Mouse (Mus musculus) forebrain, embryonic 14.5 days (tissue): ENCODE results near the gene 1700056E22Rik. TPM values are rescaled to one million over a fixed set of nuclear protein-coding genes. Genes with fewer than 3 reads are reported as not detected.

Experiments
- ATAC-seq: fragments of 200-750 bp; cut with Nextera tagmentation; 2 replicates; pipeline ENCODE4 v1.8.0; 2017; ENCODE audit warnings: mild to moderate bottlenecking, moderate library complexity
- DNase-seq: peaks from one replicate; pipeline ENCODE4 v3.0.0-alpha.2; 2015; ENCODE audit warnings: low spot score
- H3K27ac ChIP-seq: fragments of 300-500 bp; sonication (generic); 2 replicates; pipeline ENCODE4 v1.5.1; 2014; ENCODE audit warnings: low read depth, mild to moderate bottlenecking, control low read depth, low read length, moderate library complexity
- H3K27me3 ChIP-seq: fragments of 300-500 bp; sonication (generic); replicated peaks from 2 replicates; pipeline ENCODE4 v1.6.1; 2014; ENCODE audit warnings: low read length, control low read depth, mixed read lengths; ENCODE audit not compliant: control insufficient read depth, insufficient read depth
- H3K36me3 ChIP-seq: fragments of 300-500 bp; sonication (generic); 2 replicates; pipeline ENCODE4 v1.6.1; 2014; ENCODE audit warnings: low read length, control low read depth; ENCODE audit not compliant: control insufficient read depth, insufficient read depth
- H3K4me1 ChIP-seq: fragments of 300-500 bp; sonication (generic); 2 replicates; pipeline ENCODE4 v1.6.1; 2014; ENCODE audit warnings: antibody characterized with exemption, low read length, control low read depth; ENCODE audit not compliant: control insufficient read depth, insufficient read depth
- H3K4me2 ChIP-seq: fragments of 300-500 bp; sonication (generic); 2 replicates; pipeline ENCODE4 v1.6.1; 2014; ENCODE audit warnings: mild to moderate bottlenecking, control low read depth, low read length
- H3K4me3 ChIP-seq: fragments of 300-500 bp; sonication (generic); 2 replicates; pipeline ENCODE4 v1.5.1; 2014; ENCODE audit warnings: low read depth, low read length, control low read depth
- H3K9ac ChIP-seq: fragments of 300-500 bp; sonication (generic); 2 replicates; pipeline ENCODE4 v1.6.1; 2014; ENCODE audit warnings: mild to moderate bottlenecking, low read length, control low read depth, moderate library complexity
- H3K9me3 ChIP-seq: fragments of 300-500 bp; sonication (generic); replicated peaks from 2 replicates; pipeline ENCODE4 v1.6.1; 2016; ENCODE audit warnings: low read length, control low read depth, mixed read lengths; ENCODE audit not compliant: control insufficient read depth
- WGBS: fragments of 180-500 bp; shearing (Covaris S2); extraction: QIAGEN DNeasy Blood & Tissue Kit; methylation state at CpG from one replicate; pipeline ENCODE4 v1.1.7; 2014; 5-methylcytosine and 5-hydroxymethylcytosine counted together
- polyA plus RNA-seq: library from polyadenylated mRNA; unstranded; fragments of >200 nt; fragmentation: Nextera tagmentation; extraction: Ambion mirVana; gene quantifications from 2 replicates; pipeline ENCODE4 v1.2.1, GENCODE M21; 2014

The 1700056E22Rik gene
- polyA plus RNA-seq: 0.38 and 0.72 TPM in 2 replicates

GRCm38 (mm10) chr1:184034011-184034557, at the start of gene 1700056E22Rik:
Gene 1700056E22Rik (minus strand): TSS chr1:184034301.
- peak within 1 kb of the TSS; percentile 67 for H3K4me3 ChIP-seq
- H3K9ac ChIP-seq: peak within 1 kb of the TSS; percentile 83
- peak within 1 kb of the TSS; percentile 90 for H3K27ac ChIP-seq
- DNase-seq (peak; percentile 100), ATAC-seq (peak; percentile 98)
- no peaks in the 10 kb centered on the region for H3K27me3 ChIP-seq
- H3K4me1 ChIP-seq: peaks cover 21% of the 10 kb centered on the region
- H3K36me3 ChIP-seq: 0 out of 2 replicates have a peak, but pooled peaks cover 7% of the 10 kb centered on the region
- WGBS: under 1% methylated on average over 38 of the region's 38 CpGs
- H3K9me3 ChIP-seq: no peaks in the 10 kb centered on the region
- peak within 1 kb of the TSS; percentile 87 for H3K4me2 ChIP-seq

GRCm38 (mm10) chr1:184083166-184083565, 49.1 kb upstream of the 1700056E22Rik start:
- Histone ChIP-seq H3K4me2 (no peak overlapping the region), H3K4me1 (no peaks in the 10 kb centered on the region), H3K4me3 (no peak overlapping the region), H3K27me3 (no peaks in the 10 kb centered on the region), H3K9ac (no peak overlapping the region), H3K27ac (no peak overlapping the region), H3K9me3 (no peaks in the 10 kb centered on the region), H3K36me3 (no peaks in the 10 kb centered on the region)
- DNase-seq: no peak
- WGBS: 92% methylated on average over 7 of the region's 7 CpGs
- ATAC-seq: no peak

- Histone ChIP-seq H3K4me1 (no peaks in the 10 kb centered on the region), H3K4me3 (no peak overlapping the region), H3K9ac (no peak overlapping the region), H3K27ac (no peak overlapping the region), H3K27me3 (no peaks in the 10 kb centered on the region), H3K9me3 (no peaks in the 10 kb centered on the region), H3K4me2 (no peak overlapping the region), H3K36me3 (no peaks in the 10 kb centered on the region)
- 79% methylated on average over 3 of the region's 3 CpGs for WGBS
- no peak for DNase-seq
- no peak for ATAC-seq
These were observed 48.6 kb upstream of the 1700056E22Rik start for GRCm38 (mm10) chr1:184082661-184083060.

- no peak for DNase-seq
- no peak overlapping the region for H3K4me2 ChIP-seq
- no peaks in the 10 kb centered on the region for H3K27me3 ChIP-seq
- ATAC-seq: no peak
- H3K4me1 ChIP-seq: no peaks in the 10 kb centered on the region
- WGBS: 82% methylated on average over 3 of the region's 3 CpGs
- no peak overlapping the region for H3K27ac ChIP-seq
- H3K4me3 ChIP-seq: no peak overlapping the region
- no peaks in the 10 kb centered on the region for H3K9me3 ChIP-seq
- no peak overlapping the region for H3K9ac ChIP-seq
- no peaks in the 10 kb centered on the region for H3K36me3 ChIP-seq
These were observed 45.2 kb upstream of the 1700056E22Rik start for GRCm38 (mm10) chr1:184079304-184079703.

- WGBS: 62% methylated on average over 2 of the region's 2 CpGs
- no peak for ATAC-seq
These were observed 42.7 kb upstream of the 1700056E22Rik start for GRCm38 (mm10) chr1:184076756-184077155.

GRCm38 (mm10) chr1:184076065-184076464, 42.0 kb upstream of the 1700056E22Rik start:
- 84% methylated on average over 6 of the region's 6 CpGs for WGBS
- H3K9me3 ChIP-seq: no peaks in the 10 kb centered on the region
- H3K36me3 ChIP-seq: peaks cover 12% of the 10 kb centered on the region
- H3K4me2 ChIP-seq: no peak overlapping the region
- H3K9ac ChIP-seq: no peak overlapping the region
- no peak for DNase-seq
- H3K4me3 ChIP-seq: no peak overlapping the region
- no peaks in the 10 kb centered on the region for H3K27me3 ChIP-seq
- no peaks in the 10 kb centered on the region for H3K4me1 ChIP-seq
- ATAC-seq: no peak
- no peak overlapping the region for H3K27ac ChIP-seq

More at GRCm38 (mm10) chr1:184076756-184077155, 42.7 kb upstream of the 1700056E22Rik start:
- H3K9ac ChIP-seq: no peak overlapping the region
- peaks cover 7% of the 10 kb centered on the region; the same call in 1 of the 2 replicates for H3K36me3 ChIP-seq
- no peak overlapping the region for H3K4me2 ChIP-seq
- H3K27me3 ChIP-seq: no peaks in the 10 kb centered on the region
- H3K4me3 ChIP-seq: no peak overlapping the region
- H3K9me3 ChIP-seq: no peaks in the 10 kb centered on the region
- no peaks in the 10 kb centered on the region for H3K4me1 ChIP-seq
- H3K27ac ChIP-seq: no peak overlapping the region
- DNase-seq: no peak

- Histone ChIP-seq H3K9me3 (no peaks in the 10 kb centered on the region), H3K9ac (no peak overlapping the region), H3K4me2 (no peak overlapping the region), H3K4me1 (peaks cover 20% of the 10 kb centered on the region), H3K36me3 (peaks cover 24% of the 10 kb centered on the region), H3K27ac (no peak overlapping the region), H3K4me3 (no peak overlapping the region), H3K27me3 (no peaks in the 10 kb centered on the region)
- ATAC-seq (no peak), DNase-seq (no peak)
- 97% methylated on average over 12 of the region's 12 CpGs for WGBS
These were observed 34.9 kb upstream of the 1700056E22Rik start for GRCm38 (mm10) chr1:184068971-184069370.

- DNase-seq (peak; percentile 20), ATAC-seq (no peak)
- Histone ChIP-seq H3K4me3 (no peak overlapping the region), H3K36me3 (peaks cover 17% of the 10 kb centered on the region; the same call in 1 of the 2 replicates), H3K27me3 (no peaks in the 10 kb centered on the region), H3K9ac (no peak overlapping the region), H3K9me3 (no peaks in the 10 kb centered on the region), H3K4me1 (peaks cover 20% of the 10 kb centered on the region), H3K27ac (peak overlapping the region; percentile 1; the same call in 1 of the 2 replicates), H3K4me2 (no peak overlapping the region)
- WGBS: 93% methylated on average over 18 of the region's 18 CpGs
These were observed 33.8 kb upstream of the 1700056E22Rik start for GRCm38 (mm10) chr1:184067704-184068558.
